16 mouse cellular contexts compared by ENCODE assay signal in the genomic region with DNA sequence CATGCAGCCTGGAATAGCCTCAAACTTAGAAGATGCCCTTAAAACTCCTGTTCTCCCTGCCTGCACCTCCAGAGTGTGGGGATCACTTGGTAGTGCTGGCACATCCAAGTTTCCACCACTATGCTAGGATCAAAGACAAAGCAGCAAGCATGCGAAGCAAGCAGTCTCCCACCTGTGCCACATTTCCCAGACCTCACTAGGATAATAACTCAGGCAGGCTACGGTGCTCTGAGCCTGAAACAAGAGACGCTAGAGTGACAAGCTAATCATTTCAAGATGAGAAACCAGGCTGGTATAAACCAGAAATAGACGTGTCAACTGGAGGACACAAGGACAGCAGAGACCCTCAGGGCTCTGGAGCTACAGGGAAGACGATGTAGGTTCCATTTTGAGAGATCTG. TPM values are rescaled to one million over a fixed set of nuclear protein-coding genes. Genes with fewer than 3 reads are reported as not detected.
A peak's percentile ranks its signal among the peaks of the same experiment; 100 is the strongest.
DNase-seq lines count a peak whose midpoint lies in the region; ATAC-seq lines count a peak whose summit lies in the region.
"Had no signal": no experiment of that assay in that cellular context is flagged by ENCODE, and none has a peak within 500 bp of the region (broad histone marks: within the 10 kb centered on the region; RNA-seq: fewer than 3 reads in every experiment).

No protein-coding gene starts in this region.

- H3K36me3 ChIP-seq in heart, embryonic 16.5 days (ENCODE audit: control insufficient read depth, insufficient read depth) = no peaks in the 10 kb centered on the region
- no peaks in the 10 kb centered on the region for H3K36me3 ChIP-seq in heart, embryonic 10.5 days
- H3K36me3 ChIP-seq in midbrain, embryonic 11.5 days (ENCODE audit: control insufficient read depth, insufficient read depth, low read length) = no peaks in the 10 kb centered on the region
- no peaks in the 10 kb centered on the region for H3K36me3 ChIP-seq in midbrain, embryonic 15.5 days (replicated peaks)
- H3K36me3 ChIP-seq in embryonic facial prominence, embryonic 12.5 days = no peaks in the 10 kb centered on the region
- H3K36me3 ChIP-seq: limb, embryonic 12.5 days had no signal

- peak overlapping the region; percentile 72 for H3K27ac ChIP-seq in heart, embryonic 16.5 days (ENCODE audit: low read length)
- no peak overlapping the region for H3K27ac ChIP-seq in heart, embryonic 10.5 days
- H3K27ac ChIP-seq in midbrain, embryonic 11.5 days (ENCODE audit: low read depth, low read length) = no peak overlapping the region
- H3K27ac ChIP-seq in midbrain, embryonic 15.5 days = no peak overlapping the region
- no peak overlapping the region for H3K27ac ChIP-seq in embryonic facial prominence, embryonic 12.5 days
- H3K27ac ChIP-seq: hindbrain, embryonic 14.5 days; limb, embryonic 12.5 days; liver, embryonic 14.5 days; stomach, postnatal 0 days had no signal

- no peak for DNase-seq in heart, embryonic 10.5 days (ENCODE audit: low spot score)
- peak; percentile 64 for DNase-seq in midbrain, embryonic 11.5 days (ENCODE audit: low spot score, missing footprints)
- peak; percentile 58 for DNase-seq in mesoderm, embryonic 11.5 days (ENCODE audit: low read depth, low spot score)
- DNase-seq in right cerebral cortex, postnatal 4 days = no peak
- DNase-seq: kidney, adult 11 months; right cerebral cortex, postnatal 14 days had no signal

- no peak for ATAC-seq in heart, embryonic 16.5 days (replicated peaks; ENCODE audit: extremely low read depth, insufficient read depth, low FRiP score)
- no peak for ATAC-seq in midbrain, embryonic 11.5 days (ENCODE audit: low FRiP score)
- ATAC-seq in midbrain, embryonic 15.5 days (replicated peaks) = no peak
- ATAC-seq in embryonic facial prominence, embryonic 12.5 days (ENCODE audit: insufficient number of reproducible peaks, insufficient read depth, low FRiP score, low TSS enrichment) = peak; percentile 30; the same call in 1 of the 2 replicates
- ATAC-seq: forebrain, embryonic 16.5 days; midbrain, embryonic 16.5 days had no signal

- no peak overlapping the region; the same call in 1 of the 2 replicates for H3K4me2 ChIP-seq in heart, embryonic 16.5 days (ENCODE audit: low read depth, low read length)
- no peak overlapping the region for H3K4me2 ChIP-seq in midbrain, embryonic 11.5 days
- H3K4me2 ChIP-seq in midbrain, embryonic 15.5 days = no peak overlapping the region
- no peak overlapping the region for H3K4me2 ChIP-seq in embryonic facial prominence, embryonic 12.5 days (replicated peaks)
- H3K4me2 ChIP-seq: hindbrain, embryonic 14.5 days; limb, embryonic 12.5 days had no signal

- WGBS in heart, embryonic 16.5 days = 34% methylated on average over 5 of the region's 5 CpGs
- WGBS in heart, embryonic 10.5 days = 41% methylated on average over 5 of the region's 5 CpGs
- WGBS in midbrain, embryonic 11.5 days = 78% methylated on average over 5 of the region's 5 CpGs
- 77% methylated on average over 5 of the region's 5 CpGs for WGBS in midbrain, embryonic 15.5 days
- WGBS in embryonic facial prominence, embryonic 12.5 days = 14% methylated on average over 5 of the region's 5 CpGs

- no peak overlapping the region for H3K4me3 ChIP-seq in heart, embryonic 16.5 days (ENCODE audit: low read length)
- no peak overlapping the region for H3K4me3 ChIP-seq in heart, embryonic 10.5 days
- H3K4me3 ChIP-seq in midbrain, embryonic 11.5 days (ENCODE audit: low read depth, low read length) = no peak overlapping the region
- H3K4me3 ChIP-seq in midbrain, embryonic 15.5 days = no peak overlapping the region
- no peak overlapping the region for H3K4me3 ChIP-seq in embryonic facial prominence, embryonic 12.5 days
- H3K4me3 ChIP-seq: limb, embryonic 12.5 days had no signal

- H3K9ac ChIP-seq in heart, embryonic 16.5 days (ENCODE audit: low read length) = peak overlapping the region; percentile 60
- H3K9ac ChIP-seq in midbrain, embryonic 11.5 days (ENCODE audit: low read length) = no peak overlapping the region
- no peak overlapping the region for H3K9ac ChIP-seq in midbrain, embryonic 15.5 days
- H3K9ac ChIP-seq in embryonic facial prominence, embryonic 12.5 days = no peak overlapping the region
- H3K9ac ChIP-seq: hindbrain, embryonic 14.5 days; limb, embryonic 12.5 days; liver, embryonic 14.5 days had no signal

- peaks cover 54% of the 10 kb centered on the region for H3K4me1 ChIP-seq in heart, embryonic 16.5 days (ENCODE audit: control insufficient read depth, insufficient read depth, low read length)
- peaks cover 56% of the 10 kb centered on the region for H3K4me1 ChIP-seq in heart, embryonic 10.5 days
- no peaks in the 10 kb centered on the region for H3K4me1 ChIP-seq in midbrain, embryonic 11.5 days (ENCODE audit: control insufficient read depth, insufficient read depth, low read length)
- no peaks in the 10 kb centered on the region for H3K4me1 ChIP-seq in midbrain, embryonic 15.5 days
- peaks cover 25% of the 10 kb centered on the region for H3K4me1 ChIP-seq in embryonic facial prominence, embryonic 12.5 days

- no peaks in the 10 kb centered on the region for H3K9me3 ChIP-seq in heart, embryonic 16.5 days (replicated peaks; ENCODE audit: control insufficient read depth, low read length)
- no peaks in the 10 kb centered on the region for H3K9me3 ChIP-seq in heart, embryonic 10.5 days
- no peaks in the 10 kb centered on the region for H3K9me3 ChIP-seq in midbrain, embryonic 11.5 days (ENCODE audit: control insufficient read depth, low read length)
- H3K9me3 ChIP-seq in midbrain, embryonic 15.5 days = no peaks in the 10 kb centered on the region
- no peaks in the 10 kb centered on the region for H3K9me3 ChIP-seq in embryonic facial prominence, embryonic 12.5 days
- H3K9me3 ChIP-seq: G1E; limb, embryonic 12.5 days had no signal

- H3K27me3 ChIP-seq in heart, embryonic 16.5 days (ENCODE audit: control insufficient read depth, insufficient read depth, low read length) = no peaks in the 10 kb centered on the region
- no peaks in the 10 kb centered on the region for H3K27me3 ChIP-seq in heart, embryonic 10.5 days (ENCODE audit: insufficient read depth, poor library complexity, severe bottlenecking)
- H3K27me3 ChIP-seq in midbrain, embryonic 11.5 days (ENCODE audit: control insufficient read depth, insufficient read depth, low read length) = no peaks in the 10 kb centered on the region
- no peaks in the 10 kb centered on the region for H3K27me3 ChIP-seq in midbrain, embryonic 15.5 days (replicated peaks)
- H3K27me3 ChIP-seq in embryonic facial prominence, embryonic 12.5 days = no peaks in the 10 kb centered on the region
- H3K27me3 ChIP-seq: limb, embryonic 12.5 days had no signal

RNA-seq across cellular contexts. Expression of gene Pfkp, which starts 18.6 kb away (rescaled TPM):
- polyA plus RNA-seq in heart, embryonic 16.5 days (2015; fragmentation: Nextera tagmentation; extraction: Ambion mirVana) = 201 and 224 TPM in 2 replicates
- 121 and 191 TPM in 2 replicates for polyA plus RNA-seq in heart, embryonic 10.5 days (2016; fragmentation: Nextera tagmentation; extraction: Ambion mirVana)
- polyA plus RNA-seq in midbrain, embryonic 11.5 days (2014; fragmentation: Nextera tagmentation; extraction: Ambion mirVana) = 33.5 and 34.7 TPM in 2 replicates
- polyA plus RNA-seq in midbrain, embryonic 15.5 days (2015; fragmentation: Nextera tagmentation; extraction: Ambion mirVana) = 374 and 418 TPM in 2 replicates
- polyA plus RNA-seq in embryonic facial prominence, embryonic 12.5 days (2016; fragmentation: Nextera tagmentation; extraction: Ambion mirVana) = 15.2 and 18.7 TPM in 2 replicates

Comparison
In these comparisons a context has a peak if more than half of its experiments do, and no peak if none do; other contexts are left out.
1. DNase-seq: peak in midbrain, embryonic 11.5 days (single experiment) and mesoderm, embryonic 11.5 days (single experiment); none in heart, embryonic 10.5 days (single experiment) and right cerebral cortex, postnatal 4 days (single experiment).